Mouse (Mus musculus): ENCODE data around the gene Gm6358.
"Not testable (repeated sequence)": the region's sequence is repeated elsewhere in the genome, so short reads cannot be mapped to it uniquely, and the experiment has no call there.

Gm6358 gene

GRCm38 (mm10) chr16:89140551-89140950 lies at the start of gene Gm6358:
Gene Gm6358 (plus strand): TSS chr16:89140851.
- DNase-seq, result no peak

GRCm38 (mm10) chr16:89150786-89151185 lies 10.1 kb downstream of the Gm6358 start, which contains the start of gene Gm10061:
Gene Gm10061 (plus strand): TSS chr16:89151086.
- DNase-seq, result no peak

- DNase-seq, result no peak
Observed at GRCm38 (mm10) chr16:89157652-89158051, 17.0 kb downstream of the Gm6358 start, which contains the start of gene Gm9789. Gene Gm9789 (plus strand): TSS chr16:89157952.

GRCm38 (mm10) chr16:89169190-89169589 lies 28.5 kb downstream of the Gm6358 start, which contains the start of gene Gm7735:
Gene Gm7735 (plus strand): TSS chr16:89169490.
- DNase-seq, result not testable (repeated sequence)

- DNase-seq, result no peak
Observed at GRCm38 (mm10) chr16:89174435-89174834, 33.8 kb downstream of the Gm6358 start, which contains the start of gene 1110057P08Rik. Gene 1110057P08Rik (plus strand): TSS chr16:89174735.

- no peak for DNase-seq
Observed at GRCm38 (mm10) chr16:89188621-89189020, 48.0 kb downstream of the Gm6358 start.

All from cerebellum, postnatal 25 days (tissue).